Mouse (Mus musculus) thymus, postnatal 10 days (tissue): ENCODE measurements around the gene Olfr617.
"Not testable (repeated sequence)": the region's sequence is repeated elsewhere in the genome, so short reads cannot be mapped to it uniquely, and the experiment has no call there.

Experiments used
- DNase-seq, 2 experiments: peaks; one replicate each; pipeline ENCODE4 v3.0.0; 2021; ENCODE audit warnings: low spot score in 2 of 2

Olfr617 gene

GRCm38 (mm10) chr7:103572761-103573160, at the start of gene Olfr617:
Olfr617 (plus strand) TSS chr7:103573061.
- DNase-seq, result no peak

DNA sequence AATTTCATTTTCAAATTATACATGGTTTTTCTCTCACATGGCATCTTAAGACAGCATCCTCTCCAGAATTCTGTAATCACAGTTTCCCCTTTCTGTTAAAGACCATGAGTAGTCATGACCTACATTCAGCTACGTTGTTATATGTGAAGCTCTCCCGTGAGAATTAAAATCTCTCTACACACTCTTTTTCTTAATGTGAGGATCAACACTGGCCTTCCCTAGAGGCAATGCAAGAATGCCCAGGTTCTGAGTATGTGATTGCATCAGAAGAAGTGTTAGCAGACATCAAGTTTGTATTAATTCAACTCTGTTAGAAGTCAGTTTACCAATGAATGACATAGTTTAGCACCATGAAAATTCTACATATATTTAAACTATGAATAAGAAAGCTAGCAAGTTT, 30.2 kb upstream of the Olfr617 start, which contains the start of gene Olfr612:
Gene Olfr612, minus strand, starts transcription at position 101 of the 400 bp plus-strand sequence.
- not testable (repeated sequence) for DNase-seq

GRCm38 (mm10) chr7:103547774-103548173, 25.1 kb upstream of the Olfr617 start, which contains the start of gene Olfr613:
Olfr613 (plus strand) TSS chr7:103548074.
- no peak for DNase-seq

- DNase-seq, result no peak
Measured at GRCm38 (mm10) chr7:103555779-103556178, 17.1 kb upstream of the Olfr617 start, which contains the start of gene Olfr615. Olfr615 (plus strand) TSS chr7:103556079.

DNA sequence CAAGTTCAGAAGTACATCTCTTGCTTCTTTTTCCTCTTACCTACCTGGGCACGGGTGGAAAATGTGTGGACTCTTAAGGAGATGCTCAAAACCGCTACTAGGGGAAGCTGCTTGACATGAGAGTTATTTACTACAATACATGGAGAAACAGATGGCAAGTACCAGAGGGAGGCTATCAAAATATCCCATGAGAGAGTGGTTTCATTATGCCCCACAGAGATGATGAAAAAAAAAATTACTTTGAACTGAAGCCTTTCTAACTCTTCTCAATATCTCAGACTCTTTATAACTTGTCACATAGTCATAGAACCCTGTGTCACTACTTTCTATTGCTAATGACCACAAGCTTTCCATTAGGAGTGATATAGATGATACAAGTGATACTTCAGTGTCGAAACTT, 3.8 kb upstream of the Olfr617 start, which contains the start of gene Olfr616:
Gene Olfr616, minus strand, starts transcription at position 101 of the 400 bp plus-strand sequence.
- DNase-seq, result no peak

GRCm38 (mm10) chr7:103589803-103590202, 16.9 kb downstream of the Olfr617 start, which contains the start of gene Olfr618:
Olfr618 (plus strand) TSS chr7:103590103.
- DNase-seq, result no peak

DNA sequence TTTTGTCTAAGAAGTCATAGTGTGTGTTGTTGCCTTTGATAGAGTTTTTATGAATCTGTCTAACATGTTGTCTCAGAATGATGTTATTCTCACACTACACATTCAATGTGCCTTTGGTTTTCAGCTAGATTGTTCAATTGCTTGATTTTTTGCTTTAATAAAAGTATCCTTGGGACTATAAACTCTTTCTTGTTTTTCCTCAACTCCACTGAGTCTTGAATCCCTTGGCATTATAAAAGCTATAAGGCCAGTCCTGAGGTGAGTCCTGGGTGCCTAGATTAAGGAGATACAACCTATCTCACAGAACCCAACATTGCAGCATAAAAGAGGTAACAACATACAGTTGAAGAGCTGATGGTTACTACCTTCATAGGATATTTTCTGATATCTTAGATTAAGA, 27.4 kb downstream of the Olfr617 start, which contains the start of gene Olfr619:
Gene Olfr619, plus strand, starts transcription at position 301 of the 400 bp plus-strand sequence.
- DNase-seq, result no peak

DNA sequence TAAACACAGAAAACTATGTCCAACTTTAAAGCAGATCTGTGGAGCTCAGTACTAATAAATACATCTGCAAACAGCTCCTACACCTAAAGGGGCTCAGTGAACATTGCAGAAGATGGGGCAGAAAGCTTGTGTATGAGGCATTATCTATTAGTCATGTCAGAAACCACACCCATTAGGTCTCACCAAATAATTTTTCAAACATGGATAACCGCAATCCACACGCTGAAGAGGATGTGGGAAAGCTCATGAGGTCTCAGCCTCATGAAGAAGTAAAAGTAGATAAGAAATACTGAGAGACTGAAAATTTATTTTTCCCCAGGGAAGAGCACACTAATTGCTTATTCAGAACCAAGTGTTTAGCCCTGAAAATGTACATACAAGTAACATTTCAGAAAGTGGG, 34.6 kb downstream of the Olfr617 start:
- DNase-seq, result no peak

- no peak for DNase-seq
Measured at GRCm38 (mm10) chr7:103612434-103612833, 39.6 kb downstream of the Olfr617 start, which contains the start of gene Olfr620. Olfr620 (minus strand) TSS chr7:103612534.
